Mouse (Mus musculus) spleen, adult 2 months (tissue): ENCODE data around the gene Pus7l. TPM values are rescaled to one million over a fixed set of nuclear protein-coding genes. Genes with fewer than 3 reads are reported as not detected.

Experiments
- DNase-seq, 2 experiments: peaks; one replicate each; pipeline versions ENCODE4 v3.0.0 to v3.0.0-alpha.2; 2012 to 2021; ENCODE audit warnings: low spot score in 2 of 2, low read depth in 1 of 2
- H3K27ac ChIP-seq: fragments of 200-500 bp; 2 replicates; pipeline ENCODE4 v1.5.1; 2012; ENCODE audit warnings: low read length, inconsistent platforms; ENCODE audit not compliant: insufficient read depth
- H3K27me3 ChIP-seq: fragments of 200-500 bp; 2 replicates; pipeline ENCODE4 v1.6.1; 2012; ENCODE audit warnings: mild to moderate bottlenecking, moderate library complexity, low read length, inconsistent platforms; ENCODE audit not compliant: control insufficient read depth, insufficient read depth
- H3K36me3 ChIP-seq: fragments of 200-500 bp; 2 replicates; pipeline ENCODE4 v1.6.1; 2012; ENCODE audit warnings: mild to moderate bottlenecking, low read length, inconsistent platforms; ENCODE audit not compliant: control insufficient read depth, insufficient read depth
- H3K4me1 ChIP-seq: fragments of 200-500 bp; 2 replicates; pipeline ENCODE4 v1.6.1; 2011; ENCODE audit warnings: inconsistent platforms; ENCODE audit not compliant: control insufficient read depth, insufficient read depth, insufficient read length
- H3K4me3 ChIP-seq: fragments of 200-500 bp; 2 replicates; pipeline ENCODE4 v1.5.1; 2011; ENCODE audit warnings: mild to moderate bottlenecking, inconsistent platforms; ENCODE audit not compliant: insufficient read depth, insufficient read length; ENCODE audit errors: extremely low read depth
- CTCF ChIP-seq: fragments of 200-500 bp; IDR thresholded peaks from 2 replicates; pipeline ENCODE4 v1.5.1; 2011; ENCODE audit warnings: mild to moderate bottlenecking, inconsistent platforms; ENCODE audit not compliant: insufficient read depth, insufficient read length, insufficient replicate concordance; ENCODE audit errors: extremely low read depth
- POLR2A ChIP-seq: fragments of 200-500 bp; IDR thresholded peaks from 2 replicates; pipeline ENCODE4 v1.6.1; 2011; ENCODE audit warnings: low read depth, low read length, inconsistent platforms
- WGBS: fragments of 180-500 bp; shearing (Covaris S2); methylation state at CpG from one replicate; pipeline ENCODE4 v1.1.7; 2018; 5-methylcytosine and 5-hydroxymethylcytosine counted together
- polyA plus RNA-seq: library from polyadenylated mRNA; depleted of rRNA; stranded (reverse); fragments of >200 nt; gene quantifications from 2 replicates; pipeline ENCODE4 v1.2.3, GENCODE M21; 2012; rRNA removed

Gene Pus7l
- polyA plus RNA-seq, 1 experiment, result 4.0 TPM

GRCm38 (mm10) chr15:94478706-94479105 is 64.6 kb downstream of the Pus7l start:
- no peak overlapping the region for H3K4me3 ChIP-seq
- no peak overlapping the region for H3K27ac ChIP-seq
- 17% methylated on average over 13 of the region's 13 CpGs for WGBS
- DNase-seq, result peak in 1 of 2 experiments; percentile 14
- H3K36me3 ChIP-seq, result no peaks in the 10 kb centered on the region
- no peak for TF ChIP-seq POLR2A
- TF ChIP-seq CTCF, result no peak
- peaks cover 2% of the 10 kb centered on the region; the same call in 1 of the 2 replicates for H3K4me1 ChIP-seq
- no peaks in the 10 kb centered on the region for H3K27me3 ChIP-seq

DNA sequence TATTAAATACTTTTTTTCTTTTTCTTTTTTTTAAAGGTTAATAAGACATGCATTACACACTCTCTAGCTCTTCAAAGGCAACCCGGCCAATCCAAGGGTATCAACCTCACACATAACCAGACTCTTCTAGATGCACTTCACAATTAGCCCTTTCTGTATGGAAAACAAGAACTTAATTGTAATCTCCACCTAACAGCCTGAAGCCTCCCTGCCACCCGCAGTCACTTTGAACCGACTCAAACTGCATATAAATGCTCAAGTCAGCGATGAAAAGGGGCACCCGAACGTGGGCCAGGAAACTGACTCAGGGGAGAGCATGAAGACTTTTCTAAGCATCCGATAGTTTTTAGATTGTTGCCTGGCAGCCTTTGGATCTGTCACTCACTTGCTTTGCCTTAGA is 66.1 kb downstream of the Pus7l start:
- peaks cover 2% of the 10 kb centered on the region; the same call in 1 of the 2 replicates for H3K4me1 ChIP-seq
- H3K4me3 ChIP-seq, result no peak overlapping the region
- H3K36me3 ChIP-seq, result no peaks in the 10 kb centered on the region
- DNase-seq, result no peak
- no peak for TF ChIP-seq CTCF
- no peak for TF ChIP-seq POLR2A
- no peak overlapping the region for H3K27ac ChIP-seq
- 74% methylated on average over 7 of the region's 7 CpGs for WGBS
- no peaks in the 10 kb centered on the region for H3K27me3 ChIP-seq

DNA sequence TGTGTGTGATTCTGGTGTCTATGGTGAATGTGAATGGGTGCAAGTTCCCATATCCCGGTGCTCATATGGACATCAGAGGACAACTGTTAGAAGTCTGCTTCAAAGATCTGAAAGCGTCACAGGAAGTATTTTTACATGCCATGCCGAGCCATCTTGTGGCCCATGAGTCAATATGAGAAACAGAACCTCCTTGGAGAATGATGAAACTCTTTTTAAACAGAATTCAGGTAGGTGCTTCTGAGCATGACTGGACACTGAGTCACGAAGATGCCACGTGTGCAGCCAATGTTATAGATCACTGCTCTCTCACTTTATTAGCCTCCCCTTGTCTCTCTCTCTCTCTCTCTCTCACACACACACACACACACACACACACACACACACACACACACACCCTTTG is 67.4 kb downstream of the Pus7l start:
- H3K4me3 ChIP-seq, result no peak overlapping the region
- WGBS, result 83% methylated on average over 5 of the region's 5 CpGs
- no peak for DNase-seq
- no peaks in the 10 kb centered on the region for H3K36me3 ChIP-seq
- TF ChIP-seq CTCF (no peak), POLR2A (no peak)
- no peaks in the 10 kb centered on the region for H3K27me3 ChIP-seq
- H3K4me1 ChIP-seq, result peaks cover 2% of the 10 kb centered on the region; the same call in 1 of the 2 replicates
- H3K27ac ChIP-seq, result no peak overlapping the region

Other genes starting within 250 kb of the Pus7l start
- 0.51 and 0.81 TPM in 2 replicates for gene Adamts20, start 78.1 kb downstream of the Pus7l start, polyA plus RNA-seq
- 15.6 and 16.4 TPM in 2 replicates for gene Irak4, start 96 bp upstream of the Pus7l start, polyA plus RNA-seq
- 9.3 and 10.1 TPM in 2 replicates for gene Twf1, start 46.3 kb upstream of the Pus7l start, polyA plus RNA-seq
- gene Tmem117, start 85.7 kb upstream of the Pus7l start, polyA plus RNA-seq, result not detected in 2 replicates